Mouse (Mus musculus): ENCODE measurements around the gene F2rl1.

- TF ChIP-seq CTCF (IDR thresholded peaks at IDR 0.05; ENCODE audit: low read depth) (no peak), EP300 (optimal IDR thresholded peaks at IDR 0.05) (no peak)
Observed at GRCm38 (mm10) chr13:95569326-95569725, 44.3 kb upstream of the F2rl1 start.

Data from stomach, postnatal 0 days (tissue).